Mouse (Mus musculus): ENCODE measurements at regions not wholly inside any gene's neighbourhood (a gene's known extent, or its start where the extent isn't known, plus 50 kb on each side); places are given as distances from the start of the nearest gene placed in this dataset.

DNA sequence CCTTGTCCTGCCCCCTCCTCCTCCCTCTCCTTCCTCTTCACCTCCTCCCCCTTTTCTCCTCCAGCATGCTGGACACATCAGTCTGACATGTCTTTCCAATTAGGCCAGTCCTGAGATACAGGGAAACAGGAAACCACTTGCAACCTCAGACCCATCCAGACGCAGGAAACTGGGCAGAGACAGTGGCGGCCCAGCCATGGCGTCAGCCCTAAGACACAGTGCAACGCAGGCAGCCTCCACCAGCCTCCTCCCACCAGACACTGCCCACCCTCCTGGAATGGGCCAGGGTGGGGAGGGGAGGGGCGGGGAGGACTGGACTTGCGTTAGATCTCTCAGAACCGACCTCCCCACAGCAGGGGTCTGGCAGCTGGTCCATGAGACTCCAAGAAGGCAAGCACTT is 164.7 kb downstream of the 3110018I06Rik start:
- Histone ChIP-seq H3K27me3 (ENCODE audit: insufficient read depth, low read length) (no peaks in the 10 kb centered on the region), H3K4me3 (replicated peaks; ENCODE audit: low read depth, low read length) (no peak overlapping the region), H3K9me3 (replicated peaks; ENCODE audit: low read length) (no peaks in the 10 kb centered on the region), H3K4me2 (ENCODE audit: low read length) (no peak overlapping the region), H3K36me3 (ENCODE audit: insufficient read depth, low read length) (no peaks in the 10 kb centered on the region), H3K9ac (ENCODE audit: low read depth, low read length) (no peak overlapping the region), H3K4me1 (replicated peaks; ENCODE audit: insufficient read depth, low read length) (no peaks in the 10 kb centered on the region), H3K27ac (no peak overlapping the region)
- ATAC-seq (replicated peaks; ENCODE audit: low FRiP score, low read depth) (no peak; the same call in 1 of the 2 replicates), DNase-seq (ENCODE audit: low spot score) (peak; percentile 22)
- 16% methylated on average over 7 of the region's 7 CpGs for WGBS
- TF ChIP-seq CTCF (IDR thresholded peaks at IDR 0.05; ENCODE audit: low read depth), result no peak

GRCm38 (mm10) chr12:107656846-107657245 is 168.4 kb downstream of the 3110018I06Rik start:
- ATAC-seq (replicated peaks; ENCODE audit: low FRiP score, low read depth) (no peak), DNase-seq (ENCODE audit: low spot score) (no peak)
- no peaks in the 10 kb centered on the region for H3K4me1 ChIP-seq (replicated peaks; ENCODE audit: insufficient read depth, low read length)
- H3K4me2 ChIP-seq (ENCODE audit: low read length), result no peak overlapping the region
- H3K27ac ChIP-seq, result no peak overlapping the region
- no peaks in the 10 kb centered on the region for H3K27me3 ChIP-seq (ENCODE audit: insufficient read depth, low read length)
- H3K36me3 ChIP-seq (ENCODE audit: insufficient read depth, low read length), result no peaks in the 10 kb centered on the region
- 68% methylated on average over 5 of the region's 5 CpGs for WGBS
- no peak for TF ChIP-seq CTCF (IDR thresholded peaks at IDR 0.05; ENCODE audit: low read depth)
- H3K9me3 ChIP-seq (replicated peaks; ENCODE audit: low read length), result no peaks in the 10 kb centered on the region
- no peak overlapping the region for H3K9ac ChIP-seq (ENCODE audit: low read depth, low read length)
- no peak overlapping the region for H3K4me3 ChIP-seq (replicated peaks; ENCODE audit: low read depth, low read length)

- Histone ChIP-seq H3K36me3 (ENCODE audit: insufficient read depth, low read length) (no peaks in the 10 kb centered on the region), H3K4me1 (replicated peaks; ENCODE audit: insufficient read depth, low read length) (no peaks in the 10 kb centered on the region), H3K4me2 (ENCODE audit: low read length) (no peak overlapping the region), H3K4me3 (replicated peaks; ENCODE audit: low read depth, low read length) (no peak overlapping the region), H3K9me3 (replicated peaks; ENCODE audit: low read length) (no peaks in the 10 kb centered on the region), H3K27ac (no peak overlapping the region), H3K9ac (ENCODE audit: low read depth, low read length) (no peak overlapping the region), H3K27me3 (ENCODE audit: insufficient read depth, low read length) (no peaks in the 10 kb centered on the region)
- no peak for TF ChIP-seq CTCF (IDR thresholded peaks at IDR 0.05; ENCODE audit: low read depth)
- 81% methylated on average over 12 of the region's 12 CpGs for WGBS
- ATAC-seq (replicated peaks; ENCODE audit: low FRiP score, low read depth) (no peak), DNase-seq (ENCODE audit: low spot score) (no peak)
Observed at GRCm38 (mm10) chr12:107658241-107658640, 169.8 kb downstream of the 3110018I06Rik start.

GRCm38 (mm10) chr12:107658821-107659220 is 170.4 kb downstream of the 3110018I06Rik start:
- H3K4me2 ChIP-seq (ENCODE audit: low read length), result no peak overlapping the region
- H3K36me3 ChIP-seq (ENCODE audit: insufficient read depth, low read length), result no peaks in the 10 kb centered on the region
- H3K27me3 ChIP-seq (ENCODE audit: insufficient read depth, low read length), result no peaks in the 10 kb centered on the region
- no peak overlapping the region for H3K9ac ChIP-seq (ENCODE audit: low read depth, low read length)
- H3K9me3 ChIP-seq (replicated peaks; ENCODE audit: low read length), result no peaks in the 10 kb centered on the region
- H3K4me1 ChIP-seq (replicated peaks; ENCODE audit: insufficient read depth, low read length), result no peaks in the 10 kb centered on the region
- DNase-seq (ENCODE audit: low spot score), result no peak
- TF ChIP-seq CTCF (IDR thresholded peaks at IDR 0.05; ENCODE audit: low read depth), result no peak
- no peak overlapping the region for H3K27ac ChIP-seq
- WGBS, result 84% methylated on average over 9 of the region's 9 CpGs
- no peak overlapping the region for H3K4me3 ChIP-seq (replicated peaks; ENCODE audit: low read depth, low read length)
- no peak for ATAC-seq (replicated peaks; ENCODE audit: low FRiP score, low read depth)

GRCm38 (mm10) chr12:107662624-107663023 is 174.2 kb downstream of the 3110018I06Rik start:
- ATAC-seq (replicated peaks; ENCODE audit: low FRiP score, low read depth) (no peak), DNase-seq (ENCODE audit: low spot score) (no peak)
- TF ChIP-seq CTCF (IDR thresholded peaks at IDR 0.05; ENCODE audit: low read depth), result no peak
- H3K4me3 ChIP-seq (replicated peaks; ENCODE audit: low read depth, low read length), result no peak overlapping the region
- H3K9me3 ChIP-seq (replicated peaks; ENCODE audit: low read length), result no peaks in the 10 kb centered on the region
- no peaks in the 10 kb centered on the region for H3K4me1 ChIP-seq (replicated peaks; ENCODE audit: insufficient read depth, low read length)
- no peak overlapping the region for H3K27ac ChIP-seq
- no peaks in the 10 kb centered on the region for H3K27me3 ChIP-seq (ENCODE audit: insufficient read depth, low read length)
- H3K9ac ChIP-seq (ENCODE audit: low read depth, low read length), result no peak overlapping the region
- no peak overlapping the region for H3K4me2 ChIP-seq (ENCODE audit: low read length)
- no peaks in the 10 kb centered on the region for H3K36me3 ChIP-seq (ENCODE audit: insufficient read depth, low read length)
- 11% methylated on average over 1 of the region's 1 CpGs for WGBS

- Histone ChIP-seq H3K9ac (ENCODE audit: low read depth, low read length) (no peak overlapping the region), H3K27me3 (ENCODE audit: insufficient read depth, low read length) (no peaks in the 10 kb centered on the region), H3K27ac (no peak overlapping the region), H3K4me1 (replicated peaks; ENCODE audit: insufficient read depth, low read length) (no peaks in the 10 kb centered on the region), H3K9me3 (replicated peaks; ENCODE audit: low read length) (no peaks in the 10 kb centered on the region), H3K4me3 (replicated peaks; ENCODE audit: low read depth, low read length) (no peak overlapping the region), H3K36me3 (ENCODE audit: insufficient read depth, low read length) (no peaks in the 10 kb centered on the region), H3K4me2 (ENCODE audit: low read length) (no peak overlapping the region)
- DNase-seq (ENCODE audit: low spot score) (no peak), ATAC-seq (replicated peaks; ENCODE audit: low FRiP score, low read depth) (no peak)
- TF ChIP-seq CTCF (IDR thresholded peaks at IDR 0.05; ENCODE audit: low read depth), result no peak
- 86% methylated on average over 3 of the region's 3 CpGs for WGBS
Observed at GRCm38 (mm10) chr12:107667836-107668235, 179.4 kb downstream of the 3110018I06Rik start.

- Histone ChIP-seq H3K9ac (ENCODE audit: low read depth, low read length) (no peak overlapping the region), H3K27me3 (ENCODE audit: insufficient read depth, low read length) (no peaks in the 10 kb centered on the region), H3K27ac (no peak overlapping the region), H3K36me3 (ENCODE audit: insufficient read depth, low read length) (no peaks in the 10 kb centered on the region), H3K4me3 (replicated peaks; ENCODE audit: low read depth, low read length) (no peak overlapping the region), H3K9me3 (replicated peaks; ENCODE audit: low read length) (no peaks in the 10 kb centered on the region), H3K4me1 (replicated peaks; ENCODE audit: insufficient read depth, low read length) (no peaks in the 10 kb centered on the region), H3K4me2 (ENCODE audit: low read length) (no peak overlapping the region)
- ATAC-seq (replicated peaks; ENCODE audit: low FRiP score, low read depth), result no peak
- WGBS, result 54% methylated on average over 5 of the region's 5 CpGs
- TF ChIP-seq CTCF (IDR thresholded peaks at IDR 0.05; ENCODE audit: low read depth), result no peak
- no peak for DNase-seq (ENCODE audit: low spot score)
Observed at GRCm38 (mm10) chr12:107669046-107669445, 180.6 kb downstream of the 3110018I06Rik start.

All from kidney, postnatal 0 days (tissue).